Mouse (Mus musculus) midbrain, embryonic 12.5 days (tissue): ENCODE results near the gene Gm3776. TPM values are rescaled to one million over a fixed set of nuclear protein-coding genes. Genes with fewer than 3 reads are reported as not detected.
"Not testable (repeated sequence)": the region's sequence is repeated elsewhere in the genome, so short reads cannot be mapped to it uniquely, and the experiment has no call there.

Experiments used
- ATAC-seq: fragments of 200-750 bp; cut with Nextera tagmentation; 2 replicates; pipeline ENCODE4 v1.8.0; 2017; ENCODE audit warnings: low read depth, moderate TSS enrichment, moderate library complexity; ENCODE audit not compliant: low FRiP score
- H3K27ac ChIP-seq: fragments of 300-500 bp; sonication (generic); replicated peaks from 2 replicates; pipeline ENCODE4 v1.5.1; 2016; ENCODE audit warnings: mild to moderate bottlenecking
- H3K27me3 ChIP-seq: fragments of 300-500 bp; sonication (generic); 2 replicates; pipeline ENCODE4 v1.6.1; 2016; ENCODE audit warnings: mild to moderate bottlenecking
- H3K36me3 ChIP-seq: fragments of 300-500 bp; sonication (generic); 2 replicates; pipeline ENCODE4 v1.6.1; 2016
- H3K4me1 ChIP-seq: fragments of 300-500 bp; sonication (generic); 2 replicates; pipeline ENCODE4 v1.6.1; 2016
- H3K4me2 ChIP-seq: fragments of 300-500 bp; sonication (generic); replicated peaks from 2 replicates; pipeline ENCODE4 v1.6.1; 2016; ENCODE audit warnings: mild to moderate bottlenecking, moderate library complexity
- H3K4me3 ChIP-seq: fragments of 300-500 bp; sonication (generic); 2 replicates; pipeline ENCODE4 v1.5.1; 2016; ENCODE audit warnings: mild to moderate bottlenecking
- H3K9ac ChIP-seq: fragments of 300-500 bp; sonication (generic); replicated peaks from 2 replicates; pipeline ENCODE4 v1.6.1; 2016; ENCODE audit warnings: mild to moderate bottlenecking, moderate library complexity
- H3K9me3 ChIP-seq: fragments of 300-500 bp; sonication (generic); 2 replicates; pipeline ENCODE4 v1.6.1; 2016; ENCODE audit warnings: mild to moderate bottlenecking
- WGBS: fragments of 180-500 bp; shearing (Covaris S2); methylation state at CpG from one replicate; pipeline ENCODE4 v1.1.7; 2016; 5-methylcytosine and 5-hydroxymethylcytosine counted together
- polyA plus RNA-seq: library from polyadenylated mRNA; unstranded; fragments of >200 nt; fragmentation: Nextera tagmentation; extraction: Ambion mirVana; gene quantifications from 2 replicates; pipeline ENCODE4 v1.2.1, GENCODE M21; 2016

Gm3776 gene
- polyA plus RNA-seq, 1 experiment from 2014 or later: not detected

DNA sequence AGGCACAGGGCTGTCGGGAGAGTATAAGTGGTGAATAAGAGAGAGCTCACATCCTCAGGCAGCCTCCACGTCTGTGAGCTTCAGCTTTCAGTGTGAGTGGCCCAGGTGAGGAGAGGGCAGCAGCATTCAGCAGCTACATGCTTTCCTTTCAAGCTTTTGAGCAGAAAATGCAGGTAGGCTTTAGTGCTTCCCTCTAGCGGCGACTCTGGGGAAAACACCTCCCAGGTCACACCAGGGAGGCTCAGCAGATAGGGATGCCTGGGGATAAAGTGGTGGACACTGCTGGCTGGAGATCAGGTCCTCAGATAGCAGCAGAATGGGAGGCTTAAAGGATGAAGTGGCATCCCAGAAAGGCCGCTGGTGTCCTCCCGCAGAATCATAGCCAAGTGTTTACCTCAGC, 39.2 kb downstream of the Gm3776 start:
- H3K4me2 ChIP-seq, H3K4me3 ChIP-seq, H3K9ac ChIP-seq, H3K36me3 ChIP-seq, ATAC-seq, H3K9me3 ChIP-seq, H3K27ac ChIP-seq, H3K4me1 ChIP-seq, H3K27me3 ChIP-seq: not testable (repeated sequence)
- WGBS: 13% methylated on average over 6 of the region's 6 CpGs

DNA sequence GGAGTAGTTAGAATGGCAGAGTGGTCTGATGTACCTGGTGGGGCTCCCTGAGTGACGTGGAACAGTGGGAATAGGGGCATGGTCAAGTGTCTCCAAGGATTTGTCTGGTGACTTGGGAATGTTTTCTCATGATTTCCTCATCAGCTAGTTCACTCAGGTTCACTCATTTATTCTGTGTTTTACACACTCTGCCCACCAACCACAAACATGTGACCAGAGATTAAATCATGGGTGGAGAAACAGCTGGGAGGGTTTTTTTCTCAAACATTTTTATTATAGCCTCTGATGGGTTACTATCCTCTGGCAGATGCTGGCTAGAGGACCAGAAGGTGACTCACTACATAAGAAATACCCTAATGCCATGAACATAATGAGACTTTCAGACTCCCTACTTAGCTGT, 41.3 kb downstream of the Gm3776 start:
- Histone ChIP-seq H3K9me3 (no peaks in the 10 kb centered on the region), H3K4me1 (no peaks in the 10 kb centered on the region), H3K4me3 (no peak overlapping the region), H3K4me2 (no peak overlapping the region), H3K27me3 (no peaks in the 10 kb centered on the region), H3K9ac (no peak overlapping the region), H3K36me3 (no peaks in the 10 kb centered on the region), H3K27ac (no peak overlapping the region)
- 80% methylated on average over 1 of the region's 1 CpGs for WGBS
- no peak for ATAC-seq

DNA sequence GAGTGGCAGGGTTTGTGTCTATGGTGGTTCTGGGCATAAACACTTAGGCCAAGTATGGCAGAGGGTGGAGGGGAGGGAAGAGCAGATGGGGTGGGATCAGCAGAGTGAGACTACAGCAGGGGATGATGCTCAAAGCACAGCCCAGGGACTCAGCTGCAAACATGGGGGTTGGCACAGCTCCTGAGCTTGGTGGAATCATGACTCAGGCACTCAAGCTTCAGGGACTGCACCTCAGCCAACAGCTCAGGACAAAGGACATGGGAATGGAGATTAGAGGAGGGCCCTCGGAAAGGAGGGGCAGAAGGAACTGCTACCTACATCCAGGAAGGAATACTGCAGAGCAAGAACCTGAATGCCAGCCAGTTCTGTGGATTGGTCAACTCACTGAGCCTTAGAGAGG, 42.2 kb downstream of the Gm3776 start:
- H3K9me3 ChIP-seq, H3K27me3 ChIP-seq, H3K4me3 ChIP-seq, H3K27ac ChIP-seq, H3K4me2 ChIP-seq, H3K9ac ChIP-seq, H3K4me1 ChIP-seq, H3K36me3 ChIP-seq, ATAC-seq: not testable (repeated sequence)
- WGBS: 80% methylated on average over 1 of the region's 1 CpGs

GRCm38 (mm10) chr9:78308122-78308521, 51.2 kb downstream of the Gm3776 start:
- H3K9me3 ChIP-seq, ATAC-seq, H3K4me2 ChIP-seq, H3K36me3 ChIP-seq, H3K27ac ChIP-seq, H3K4me3 ChIP-seq, H3K9ac ChIP-seq, H3K27me3 ChIP-seq, H3K4me1 ChIP-seq: not testable (repeated sequence)
- WGBS: 75% methylated on average over 3 of the region's 3 CpGs

DNA sequence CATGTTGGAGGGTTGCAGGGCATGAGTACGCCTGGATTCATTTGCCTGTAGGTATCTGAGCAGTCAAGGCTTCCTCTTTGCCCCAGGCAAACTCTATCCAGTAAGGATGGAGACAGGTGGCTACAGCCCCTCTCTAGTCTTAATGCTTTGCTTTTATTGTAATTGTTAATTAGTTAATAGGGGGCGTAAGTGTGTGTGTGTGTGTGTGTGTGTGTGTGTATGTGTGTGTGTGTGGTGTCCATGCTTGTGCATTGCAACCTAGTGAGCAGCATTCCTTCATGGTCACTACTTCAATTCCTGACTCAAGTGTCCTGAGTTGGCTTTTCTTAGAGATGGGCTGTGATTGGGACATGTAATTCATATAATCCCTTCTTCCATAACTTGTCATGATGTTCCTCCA, 57.8 kb downstream of the Gm3776 start, which contains the start of gene Omt2a:
Gene Omt2a (minus strand): TSS at position 101 of the 400 bp plus-strand sequence.
- Histone ChIP-seq H3K4me3 (no peak within 1 kb of the TSS), H3K4me1 (no peaks in the 10 kb centered on the region), H3K9me3 (no peaks in the 10 kb centered on the region), H3K27ac (no peak within 1 kb of the TSS), H3K36me3 (no peaks in the 10 kb centered on the region), H3K9ac (no peak within 1 kb of the TSS), H3K4me2 (no peak within 1 kb of the TSS), H3K27me3 (no peaks in the 10 kb centered on the region)
- WGBS: 77% methylated on average over 2 of the region's 2 CpGs
- ATAC-seq: no peak

Other genes starting within 250 kb of the Gm3776 start
- 0.10 and 0.14 TPM in 2 replicates for gene Gcm1, start 205.2 kb upstream of the Gm3776 start, polyA plus RNA-seq
- 34.7 and 39.7 TPM in 2 replicates for gene Fbxo9, start 148.1 kb upstream of the Gm3776 start, polyA plus RNA-seq
- 40.1 and 43.3 TPM in 2 replicates for gene Ick, start 147.9 kb upstream of the Gm3776 start, polyA plus RNA-seq
- gene Gsta4, start 74.4 kb upstream of the Gm3776 start, polyA plus RNA-seq: 20.3 and 24.3 TPM in 2 replicates
- not detected in 2 replicates for gene Gsta1, start 26.5 kb upstream of the Gm3776 start, polyA plus RNA-seq
- not detected in 2 replicates for gene Gm10639, start 32.8 kb downstream of the Gm3776 start, polyA plus RNA-seq
- not detected in 2 replicates for gene Omt2a, start 57.7 kb downstream of the Gm3776 start, polyA plus RNA-seq
- not detected in 2 replicates for gene Omt2b, start 70.5 kb downstream of the Gm3776 start, polyA plus RNA-seq
- not detected in 2 replicates for gene Gsta2, start 98.7 kb downstream of the Gm3776 start, polyA plus RNA-seq
- 0.67 TPM in 1 of 2 replicates, not detected in the other for gene Dppa5a, start 111.0 kb downstream of the Gm3776 start, polyA plus RNA-seq
- 2.4 and 3.6 TPM in 2 replicates for gene Ooep, start 121.6 kb downstream of the Gm3776 start, polyA plus RNA-seq
- gene Ddx43, start 138.6 kb downstream of the Gm3776 start, polyA plus RNA-seq: 0.15 and 0.17 TPM in 2 replicates
- gene Cgas, start 186.1 kb downstream of the Gm3776 start, polyA plus RNA-seq: 0.39 and 0.77 TPM in 2 replicates
- 23.6 and 25.7 TPM in 2 replicates for gene Mto1, start 191.1 kb downstream of the Gm3776 start, polyA plus RNA-seq
- gene Gm17324, start 191.7 kb downstream of the Gm3776 start, polyA plus RNA-seq: 0.98 and 1.2 TPM in 2 replicates
- 3,350 and 3,406 TPM in 2 replicates for gene Eef1a1, start 232.0 kb downstream of the Gm3776 start, polyA plus RNA-seq